Mouse (Mus musculus): Measurements from ENCODE around the gene Cd9.
A peak's percentile ranks its signal among the peaks of the same experiment; 100 is the strongest.

The Cd9 gene

DNA sequence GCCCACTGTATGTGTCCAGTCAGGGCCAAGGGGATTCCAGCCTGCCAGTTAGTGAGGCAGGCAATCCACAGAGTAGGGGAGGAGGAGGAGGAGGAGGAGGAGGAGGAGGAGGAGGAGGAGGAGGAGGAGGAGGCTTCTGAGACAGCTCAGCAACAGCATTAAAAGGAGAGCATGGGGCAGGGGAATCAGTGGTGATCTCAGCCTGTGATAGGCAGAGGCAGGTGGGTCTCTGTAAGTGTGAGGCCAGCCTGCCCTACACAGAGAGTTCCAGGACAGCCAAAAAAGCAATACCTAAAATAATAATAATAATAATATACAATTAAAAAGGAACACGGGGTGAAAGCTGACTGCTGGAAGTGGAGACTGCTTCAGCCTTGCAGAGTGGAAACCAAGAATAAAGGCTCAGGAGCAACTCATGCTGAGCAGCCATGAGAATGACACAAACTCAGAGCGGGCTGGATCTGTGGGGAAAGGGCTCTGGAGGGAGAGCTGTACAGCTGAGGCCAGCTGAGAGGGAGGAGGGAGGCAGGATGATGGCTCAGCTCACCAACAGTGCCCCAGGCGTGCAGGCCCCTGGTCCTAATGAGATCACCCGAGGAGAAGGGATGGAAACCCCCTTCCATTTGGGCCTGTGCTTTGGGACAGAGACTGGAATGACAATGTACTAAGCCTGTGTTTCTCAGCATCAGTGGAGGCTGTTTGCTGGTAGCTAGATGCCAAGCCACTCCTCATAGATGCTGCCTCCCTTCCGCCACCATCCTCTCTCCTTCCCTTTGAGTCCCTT, 59.7 kb downstream of the Cd9 start:
- no peak for DNase-seq (ENCODE audit: low spot score)

DNA sequence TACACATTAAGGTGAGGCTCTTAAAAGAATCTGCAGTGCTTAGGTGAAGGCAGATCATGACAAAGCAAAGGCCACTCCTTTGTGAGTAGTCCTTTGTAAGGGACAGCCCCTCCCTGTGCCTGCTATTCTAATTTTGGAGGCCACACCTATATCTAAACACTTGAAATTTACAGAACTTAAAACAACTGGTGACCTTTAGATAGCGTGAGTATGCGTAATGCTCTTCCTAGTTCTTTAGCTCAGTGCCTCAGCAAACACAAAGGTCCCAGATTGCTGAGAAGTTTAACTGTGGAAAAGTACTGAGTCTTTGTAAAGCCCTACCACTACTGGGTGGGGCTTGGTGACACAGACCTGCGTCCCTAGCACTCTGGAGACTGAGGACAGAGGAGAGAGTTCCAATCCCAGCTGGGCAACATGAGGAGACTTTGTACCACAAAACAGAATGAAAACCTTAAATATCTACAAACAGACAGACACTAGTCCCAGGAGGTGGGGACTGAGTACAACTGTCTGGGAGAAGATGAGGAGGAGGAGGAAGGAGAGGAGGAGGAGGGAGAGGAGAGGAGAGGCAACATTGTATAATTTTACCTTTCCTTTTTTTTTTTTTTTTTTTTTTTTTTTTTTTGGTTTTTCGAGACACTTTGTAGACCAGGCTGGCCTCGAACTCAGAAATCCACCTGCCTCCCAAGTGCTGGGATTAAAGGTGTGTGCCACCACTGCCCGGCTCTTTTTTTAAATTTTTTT, 60.7 kb downstream of the Cd9 start:
- DNase-seq (ENCODE audit: low spot score), result no peak

DNA sequence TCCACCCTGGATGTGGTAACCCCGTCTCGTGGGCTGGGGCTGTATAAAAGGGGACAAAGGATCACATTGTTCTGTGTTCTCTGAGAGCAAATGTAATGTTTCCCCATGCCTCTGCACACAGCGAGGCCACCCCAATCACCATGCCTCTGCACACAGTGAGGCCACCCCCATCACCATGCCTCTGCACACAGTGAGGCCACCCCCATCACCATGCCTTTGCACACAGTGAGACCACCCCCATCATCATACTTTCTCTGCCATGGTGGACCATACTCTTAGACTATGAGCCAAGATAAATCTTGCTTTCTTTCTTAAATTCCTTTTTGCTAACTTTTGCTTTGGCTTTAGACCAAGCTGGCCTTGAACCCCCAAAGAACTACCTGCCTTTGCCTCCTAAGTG, 61.3 kb downstream of the Cd9 start:
- DNase-seq (ENCODE audit: low spot score), result no peak

DNA sequence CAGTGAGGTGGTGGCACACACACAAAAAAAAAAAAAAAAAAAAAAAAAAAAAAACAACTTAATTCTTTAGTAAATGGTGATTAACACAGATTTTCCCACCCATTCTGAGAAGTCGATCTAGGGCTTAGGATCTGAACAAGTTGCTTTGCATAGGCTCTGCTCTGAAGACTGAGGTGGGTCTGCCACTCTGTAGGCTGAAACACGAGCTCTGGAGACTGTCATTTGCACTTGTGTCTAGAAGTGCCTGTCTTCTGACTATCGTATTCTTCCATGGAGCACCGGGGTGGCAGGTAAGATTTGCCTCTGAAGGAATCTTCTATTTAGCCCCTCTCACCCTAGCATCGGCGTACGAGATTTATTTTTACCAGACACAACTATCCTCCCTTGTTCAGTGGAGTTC, 62.1 kb downstream of the Cd9 start:
- DNase-seq (ENCODE audit: low spot score), result no peak

DNA sequence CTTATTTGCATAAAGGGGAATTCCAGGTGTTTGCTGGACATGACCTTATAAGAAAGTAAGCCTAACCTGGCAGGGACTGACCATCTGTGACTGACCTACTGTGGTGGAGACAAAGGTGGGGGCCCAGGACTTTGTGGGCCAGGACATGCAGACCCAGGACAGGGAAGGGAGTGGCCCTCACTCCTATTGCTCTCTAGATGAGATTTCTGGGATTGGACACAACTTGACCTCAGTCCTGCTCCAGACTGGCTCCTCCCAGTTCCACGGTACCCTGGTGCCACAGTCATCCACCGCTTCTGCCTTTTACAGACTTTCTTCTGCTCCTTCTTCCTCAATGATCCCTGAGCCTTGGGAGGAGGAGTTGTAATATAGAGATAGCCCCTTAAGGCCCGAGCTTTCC, 63.6 kb downstream of the Cd9 start:
- DNase-seq (ENCODE audit: low spot score), result no peak

DNA sequence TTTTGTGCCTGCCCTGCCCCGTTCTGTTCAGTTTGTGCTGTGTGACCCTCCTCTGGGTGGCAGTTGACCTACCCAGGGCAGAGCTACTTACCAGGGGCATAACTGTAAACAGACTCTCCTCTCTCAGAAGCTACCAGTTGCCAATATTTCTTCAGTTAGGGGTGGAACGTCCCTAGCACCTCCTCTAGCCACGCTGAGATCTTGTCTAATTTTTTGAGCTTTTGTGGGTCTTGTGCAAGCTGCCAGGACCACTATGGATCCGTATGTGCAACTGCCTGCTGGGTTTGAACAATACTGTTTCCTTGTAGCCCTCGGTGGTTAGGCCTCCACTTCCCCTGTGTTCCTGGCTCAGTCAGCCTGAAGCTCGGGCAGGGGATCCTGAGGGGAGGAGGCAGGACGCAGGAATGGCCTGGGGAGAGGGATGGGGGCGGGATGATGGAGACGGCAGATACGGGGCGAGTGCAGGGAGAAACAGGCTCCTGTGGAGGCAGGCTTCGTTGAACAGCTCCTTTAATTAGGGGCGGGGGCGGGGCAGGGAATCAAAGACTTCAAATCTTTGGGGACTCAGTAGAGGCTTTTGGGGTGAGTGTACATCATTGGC, 64.1 kb downstream of the Cd9 start:
- DNase-seq (ENCODE audit: low spot score), result no peak

DNA sequence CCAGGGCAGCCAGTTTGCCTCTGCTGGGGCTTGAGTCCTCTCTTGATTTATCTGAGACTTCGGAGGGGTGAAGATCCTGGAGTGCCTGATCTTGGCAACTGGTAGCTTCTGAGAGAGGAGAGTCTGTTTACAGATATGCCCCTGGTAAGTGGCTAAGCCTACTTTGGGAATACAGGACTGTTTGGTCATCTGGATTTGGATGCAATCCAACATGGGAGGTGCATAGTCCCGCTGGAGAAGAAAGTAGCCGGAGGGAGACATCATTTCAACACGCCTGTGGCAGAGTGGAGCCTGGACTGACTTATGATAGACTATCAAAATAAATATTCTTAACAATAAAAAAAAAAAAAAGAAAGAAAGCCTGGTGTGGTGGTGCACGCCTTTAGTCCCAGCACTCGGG, 64.8 kb downstream of the Cd9 start:
- DNase-seq (ENCODE audit: low spot score), result no peak

DNA sequence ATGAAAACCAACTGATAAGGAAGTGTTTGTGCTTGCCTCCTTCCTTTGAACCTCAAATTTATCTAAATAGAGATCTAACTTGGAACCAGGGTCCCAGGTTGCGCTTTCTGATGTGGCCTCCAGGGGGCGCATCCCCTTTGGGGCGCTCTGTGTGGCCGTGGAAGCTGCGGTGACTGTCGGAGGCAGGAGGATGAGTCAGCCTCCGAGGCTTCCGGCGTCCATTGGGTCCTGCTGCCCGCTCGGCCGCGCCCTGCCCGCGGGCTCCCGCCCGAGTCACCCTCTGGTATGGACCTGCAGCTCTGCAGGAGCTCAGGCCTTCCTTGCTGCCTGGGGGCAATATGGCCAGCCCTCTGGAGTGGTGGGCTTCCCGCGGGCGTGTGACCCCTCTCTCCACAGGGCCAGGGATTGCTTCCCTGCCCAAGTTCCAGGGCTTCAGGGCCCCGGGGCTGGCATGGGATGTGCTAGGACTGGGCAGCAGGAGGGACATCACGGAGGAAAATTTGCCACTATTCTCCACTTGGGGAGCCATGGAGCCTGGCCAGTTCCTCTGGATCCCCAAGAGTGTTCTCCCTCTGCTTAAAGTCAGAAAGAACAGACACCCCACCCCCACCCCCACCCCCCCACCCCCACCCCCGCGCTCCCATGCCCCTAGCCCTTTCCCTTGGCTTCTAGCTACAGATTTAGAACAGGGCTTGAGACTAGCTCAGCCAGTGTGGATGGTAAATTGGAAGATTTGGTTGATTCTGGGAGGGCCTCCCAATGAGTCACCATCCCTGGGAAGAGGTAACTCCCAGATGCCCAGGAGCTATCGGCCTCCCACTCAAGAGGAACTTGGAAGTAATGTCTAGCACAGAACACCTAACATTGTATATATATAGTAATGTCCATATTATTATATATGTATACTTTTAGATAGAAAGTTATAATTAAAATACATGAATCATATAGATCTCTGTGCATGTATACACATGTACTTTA, 67.9 kb downstream of the Cd9 start:
- DNase-seq (ENCODE audit: low spot score), result peak; percentile 79

DNA sequence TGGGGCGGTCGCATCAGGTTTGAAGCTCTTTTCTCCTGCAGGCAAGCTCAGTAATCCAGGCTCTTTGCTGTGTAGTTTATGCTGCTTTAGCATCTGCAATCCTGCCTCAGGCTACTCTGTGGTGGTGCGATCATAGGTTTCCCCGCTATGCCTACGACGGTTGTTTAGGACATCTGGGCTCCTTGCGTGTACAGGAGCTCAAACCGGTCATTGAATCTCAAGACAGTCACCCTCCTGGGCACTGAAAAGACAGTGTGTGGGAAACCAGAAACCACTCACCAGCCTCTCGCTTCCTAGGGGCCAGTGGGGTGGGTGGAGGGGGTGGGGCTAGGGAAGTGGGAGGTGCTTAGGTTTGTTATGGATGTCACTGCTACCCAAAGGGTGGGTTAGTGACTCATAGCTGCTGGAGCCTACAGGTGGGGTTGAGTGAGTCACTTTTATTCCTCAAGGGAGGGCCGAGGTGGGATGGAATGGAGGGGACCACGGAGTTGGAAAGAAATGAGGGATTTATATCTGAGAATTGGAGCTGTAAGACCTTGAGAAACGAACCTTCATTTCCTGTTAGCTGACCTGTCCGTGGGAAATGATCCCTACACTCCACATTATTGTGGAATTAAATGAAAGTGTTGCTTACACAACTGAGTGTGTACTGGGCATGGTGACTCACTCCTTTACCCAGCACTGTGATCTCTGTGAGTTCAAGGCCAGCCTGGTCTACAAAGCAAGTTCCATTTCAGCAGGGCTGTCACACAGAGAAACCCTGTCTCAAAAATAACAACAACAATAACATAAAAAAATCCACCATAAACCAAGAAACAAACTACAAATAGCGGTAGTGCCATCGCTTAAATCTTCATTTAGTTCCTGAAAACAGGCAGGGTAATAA, 69.1 kb downstream of the Cd9 start:
- DNase-seq (ENCODE audit: low spot score), result no peak

DNA sequence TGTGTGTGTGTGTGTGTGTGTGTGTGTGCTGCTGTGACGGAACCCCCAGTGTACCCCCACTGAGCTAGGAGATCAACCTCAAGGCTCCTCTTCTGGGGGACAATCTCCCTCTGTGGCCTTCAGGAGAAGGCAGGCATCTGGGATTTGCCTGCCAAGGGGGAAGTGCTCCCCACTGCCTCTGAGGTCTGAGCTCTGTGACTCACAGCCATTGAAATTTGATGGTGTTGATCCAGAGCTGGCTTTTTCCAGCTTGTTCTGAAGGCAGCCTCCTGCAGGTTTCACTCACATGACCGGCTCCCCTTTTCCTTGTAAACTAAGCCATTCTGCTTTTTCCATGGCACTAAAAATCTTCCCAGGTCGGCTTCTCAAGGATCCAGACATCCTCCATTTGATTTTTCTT, 70.4 kb downstream of the Cd9 start:
- DNase-seq (ENCODE audit: low spot score), result no peak

DNA sequence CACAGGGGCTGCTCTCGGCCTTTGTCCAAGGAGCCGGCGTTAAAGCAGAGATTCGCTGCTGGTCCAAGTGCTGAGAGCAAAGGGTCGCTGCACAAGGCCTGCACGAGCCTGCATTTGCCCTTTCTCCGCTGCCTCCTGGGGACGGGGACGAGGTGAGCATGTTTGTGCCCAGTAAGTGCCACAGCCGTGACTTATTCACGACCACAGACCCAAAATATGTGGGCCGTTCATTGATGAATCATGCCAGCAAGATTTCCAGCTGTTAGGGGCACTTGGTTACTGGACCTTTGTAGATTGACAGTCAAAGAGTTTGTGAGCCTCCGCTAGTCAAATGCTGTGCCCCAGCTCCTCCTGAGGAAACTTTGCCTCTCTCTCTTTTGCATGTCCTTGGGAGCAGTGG, 71.1 kb downstream of the Cd9 start:
- DNase-seq (ENCODE audit: low spot score), result no peak

DNA sequence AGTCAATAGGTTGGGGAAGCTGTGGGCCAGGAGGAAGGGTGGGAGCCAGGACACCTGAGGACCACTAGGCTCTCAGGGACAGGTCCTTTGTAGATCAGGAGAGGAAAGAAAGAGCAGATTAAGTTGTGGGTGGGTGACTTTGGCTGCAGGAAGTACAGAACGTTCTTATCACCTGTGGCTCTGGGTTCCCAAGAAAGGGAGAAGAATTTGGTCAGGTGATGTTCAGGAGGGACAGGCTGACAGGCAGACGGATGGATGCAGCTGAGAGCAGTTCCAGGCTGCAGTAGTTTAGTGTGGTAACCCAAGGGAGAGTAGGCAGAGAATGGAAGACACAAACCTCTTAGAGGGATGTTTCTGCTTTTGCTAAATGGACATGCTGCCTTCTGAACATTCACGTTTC, 71.5 kb downstream of the Cd9 start:
- no peak for DNase-seq (ENCODE audit: low spot score)

DNA sequence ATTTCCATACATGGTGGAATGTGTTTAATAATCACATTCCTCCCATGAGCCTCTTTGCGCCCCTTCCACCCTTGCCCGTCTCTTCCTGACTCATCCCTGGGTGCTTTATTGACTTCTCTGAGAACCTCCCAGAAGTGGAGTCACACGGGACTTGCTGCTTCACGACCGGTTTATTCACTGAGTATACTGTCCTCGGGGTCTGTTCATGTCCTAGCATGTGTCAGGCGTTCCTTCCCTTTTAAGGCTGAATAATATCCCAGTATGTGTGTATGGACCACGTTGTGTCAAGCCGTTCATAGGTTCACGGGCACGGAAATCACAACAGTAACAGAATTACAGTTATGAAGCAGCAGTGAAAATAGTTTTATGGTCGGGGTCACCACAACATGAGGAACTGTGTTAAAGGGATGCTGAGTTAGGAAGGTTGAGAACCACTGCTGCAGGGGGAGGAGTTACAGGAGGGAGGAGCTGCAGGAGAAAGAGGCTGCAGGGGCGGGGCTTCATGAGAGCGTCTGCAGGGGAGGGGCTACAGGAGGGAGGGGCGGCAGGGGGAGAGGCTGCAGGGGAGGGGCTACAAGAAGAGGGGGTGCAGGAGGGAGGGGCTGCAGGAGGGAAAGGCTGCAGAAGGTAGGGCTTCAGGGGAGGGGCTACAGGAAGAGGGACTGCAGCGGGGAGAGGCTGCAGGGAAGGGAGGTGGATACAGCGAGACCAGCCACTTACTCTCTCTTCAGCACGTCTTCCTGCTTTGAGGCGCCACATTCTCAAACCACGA, 72.4 kb downstream of the Cd9 start:
- peak; percentile 76 for DNase-seq (ENCODE audit: low spot score)

DNA sequence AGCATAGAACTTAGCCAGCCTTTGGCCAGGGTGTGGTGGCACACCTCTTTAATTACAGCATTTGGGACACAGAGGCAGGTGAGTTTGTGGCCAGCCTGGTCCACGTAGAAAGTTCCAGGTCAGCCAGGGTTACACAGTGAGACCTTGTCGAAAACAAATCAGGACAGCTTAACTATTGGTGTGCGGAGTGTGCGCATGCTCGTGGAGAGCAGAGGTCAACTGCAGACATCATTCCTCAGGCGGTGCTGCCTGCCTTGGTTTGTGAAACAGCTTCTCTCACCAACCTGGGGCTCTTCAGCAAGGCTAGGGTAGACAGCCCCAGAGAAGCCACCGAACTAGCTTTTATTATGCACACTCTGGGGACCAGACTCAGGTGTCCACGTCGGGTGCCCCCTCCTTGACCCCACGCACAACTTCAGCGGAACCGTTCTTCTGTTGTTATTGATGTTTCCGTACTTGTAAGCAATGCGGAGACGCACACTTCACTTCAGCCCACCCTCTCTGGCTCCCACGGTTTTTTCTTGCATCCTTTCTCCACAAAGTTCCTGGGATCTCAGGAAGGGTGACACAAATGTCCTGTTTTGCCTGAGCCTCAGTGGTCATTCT, 74.0 kb downstream of the Cd9 start:
- DNase-seq (ENCODE audit: low spot score), result no peak

DNA sequence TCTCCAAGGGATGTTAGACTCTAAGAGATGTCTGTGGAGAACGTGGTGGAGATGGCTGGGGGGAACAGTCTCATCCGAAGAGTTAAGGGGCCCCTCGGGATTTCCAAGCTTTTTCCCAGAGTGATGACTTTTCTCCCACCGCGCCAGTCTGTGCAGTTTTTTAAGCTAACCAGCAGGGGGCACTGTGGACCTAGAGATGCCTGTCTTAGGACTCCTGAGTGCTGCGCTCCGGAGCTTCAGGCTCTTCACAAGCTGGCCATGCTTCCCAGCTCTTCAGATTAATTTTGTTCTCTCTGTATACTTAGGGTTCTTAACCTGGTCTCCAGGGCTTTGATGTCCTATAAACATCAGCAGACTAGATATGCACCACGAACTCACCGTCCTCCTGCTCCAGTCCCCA, 75.8 kb downstream of the Cd9 start:
- DNase-seq (ENCODE audit: low spot score), result peak; percentile 71

DNA sequence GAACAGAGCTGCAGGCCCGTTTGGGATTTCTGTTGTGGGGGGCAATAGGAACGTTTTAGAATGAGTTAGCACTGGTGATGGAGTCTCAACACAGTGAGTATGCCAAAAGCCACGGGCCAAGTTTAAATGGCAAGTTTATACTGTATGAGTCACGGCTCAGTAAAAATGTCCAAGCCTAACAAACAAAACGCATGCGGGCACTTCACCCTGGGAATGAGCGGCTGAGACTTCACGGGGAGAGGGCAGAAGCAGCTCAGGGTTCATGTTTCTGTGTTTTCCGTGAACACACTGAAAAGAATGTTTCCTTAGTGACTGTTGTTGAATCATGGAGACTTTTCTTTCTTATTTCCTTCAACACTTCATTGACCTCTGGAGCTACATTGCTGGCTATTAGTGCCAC, 81.3 kb downstream of the Cd9 start:
- no peak for DNase-seq (ENCODE audit: low spot score)

DNA sequence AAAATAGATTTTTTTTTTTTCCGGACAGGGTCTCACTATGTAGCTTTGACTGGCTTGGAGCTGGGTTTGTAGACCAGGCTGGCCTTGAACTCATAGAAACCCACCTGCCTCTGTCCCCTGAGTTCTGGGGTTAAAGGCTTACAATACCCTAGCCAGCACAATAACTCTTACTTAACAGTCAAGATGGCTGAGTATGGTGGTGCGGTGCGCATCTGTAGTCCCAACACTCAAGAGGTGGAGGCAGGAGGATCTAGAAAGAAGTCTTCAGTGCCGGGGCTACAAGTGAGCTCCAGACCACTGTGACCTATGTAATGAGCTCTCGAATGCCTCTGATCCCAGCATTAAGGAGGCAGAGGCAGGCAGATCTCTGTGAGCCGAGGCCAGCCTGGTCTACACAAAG, 82.9 kb downstream of the Cd9 start:
- no peak for DNase-seq (ENCODE audit: low spot score)

DNA sequence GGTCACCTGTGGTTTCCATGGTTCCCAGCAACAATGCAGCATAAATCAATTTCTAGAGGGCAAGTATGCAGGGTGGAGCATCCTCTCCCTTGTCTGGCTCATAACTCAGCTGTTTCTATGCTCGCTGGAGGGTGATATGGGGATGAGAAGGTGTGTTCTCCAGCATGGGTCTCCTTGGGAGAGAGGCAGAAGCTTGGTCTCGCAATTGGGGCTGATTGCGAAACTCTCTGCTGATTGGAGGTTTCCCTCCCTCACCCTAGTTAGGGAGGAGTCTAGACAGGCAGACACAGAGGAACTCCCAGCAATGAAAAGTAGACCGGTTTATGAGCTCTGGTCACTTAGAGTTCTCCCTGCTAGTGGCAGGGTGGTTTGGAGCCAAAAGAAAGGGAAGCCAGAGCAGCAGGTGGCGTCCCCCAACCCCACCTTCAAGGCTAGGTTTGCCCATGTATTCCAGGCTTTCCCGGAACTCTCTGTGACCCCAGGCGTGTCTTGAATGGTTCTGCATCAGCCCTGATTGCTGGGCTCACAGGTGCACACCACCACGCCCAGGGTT, 83.5 kb downstream of the Cd9 start:
- DNase-seq (ENCODE audit: low spot score), result no peak

DNA sequence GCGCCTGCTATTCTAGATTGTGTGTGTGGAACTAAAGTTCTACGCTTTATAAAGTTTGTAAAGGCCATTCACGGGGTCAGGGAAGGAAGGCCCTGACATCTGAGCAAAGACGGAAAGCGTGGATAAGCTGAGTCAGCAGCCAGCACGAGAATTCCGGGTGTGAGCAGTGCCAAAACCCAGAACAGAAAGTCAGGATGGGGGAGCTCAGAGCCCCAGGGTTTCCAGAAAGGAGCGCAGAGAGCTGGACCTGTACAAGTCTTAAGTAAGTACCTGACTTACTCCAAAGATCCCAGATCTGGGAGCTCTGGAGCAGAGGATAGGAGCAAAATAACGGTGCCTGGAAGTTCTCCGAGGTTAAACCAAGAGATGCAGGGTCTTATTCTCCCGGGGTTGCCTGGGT, 84.0 kb downstream of the Cd9 start:
- no peak for DNase-seq (ENCODE audit: low spot score)
